Mouse (Mus musculus): ENCODE data around the gene Trim71.

DNA sequence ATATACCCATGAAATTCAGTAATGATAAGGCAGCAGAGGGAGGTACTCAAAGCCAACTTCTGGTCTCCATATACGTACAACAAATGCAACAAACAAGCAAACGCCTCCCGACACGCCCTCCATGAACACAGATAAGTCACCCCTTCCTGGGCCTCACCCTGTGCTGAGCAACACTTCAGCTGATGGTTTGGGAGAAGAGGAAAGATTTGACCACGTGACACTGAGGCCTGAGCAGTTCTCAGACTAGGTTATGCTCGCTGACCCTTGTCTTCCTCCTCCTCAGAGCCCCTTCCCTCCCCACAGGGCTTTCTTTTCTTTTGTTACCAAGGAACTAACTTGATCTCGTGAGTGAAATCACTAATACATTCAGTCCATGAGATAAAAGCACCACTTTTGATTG, 97.3 kb downstream of the Trim71 start:
- no peak for TF ChIP-seq USF1 (IDR thresholded peaks at IDR 0.05; ENCODE audit: low read depth)
- no peak for TF ChIP-seq CTCF (IDR thresholded peaks at IDR 0.05; ENCODE audit: control insufficient read depth, insufficient read depth, insufficient read length)
- no peak for TF ChIP-seq CEBPB (IDR thresholded peaks at IDR 0.05; ENCODE audit: low read depth)
- no peak for TF ChIP-seq MAX (IDR thresholded peaks at IDR 0.05)
- no peak for TF ChIP-seq MYOG (IDR thresholded peaks at IDR 0.05; ENCODE audit: control insufficient read depth, extremely low read depth, insufficient read length)
- no peak for TF ChIP-seq MYOD1 (IDR thresholded peaks at IDR 0.05; ENCODE audit: control insufficient read depth, insufficient read length, low read depth)
